Mouse (Mus musculus) kidney, postnatal 10 days (tissue): ENCODE results near the gene Tmem115.

Experiments used
- DNase-seq: peaks from one replicate; pipeline ENCODE4 v3.0.0; 2021; ENCODE audit warnings: mixed read lengths

The Tmem115 gene

GRCm38 (mm10) chr9:107522400-107522711 lies 11.4 kb upstream of the Tmem115 start:
- no peak for DNase-seq

GRCm38 (mm10) chr9:107526198-107527026 lies 7.3 kb upstream of the Tmem115 start:
- DNase-seq = peak; percentile 90

- peak; percentile 60 for DNase-seq
These were observed 860 bp downstream of the Tmem115 start for GRCm38 (mm10) chr9:107534408-107535202.

GRCm38 (mm10) chr9:107538231-107538630 lies 4.5 kb downstream of the Tmem115 start:
- DNase-seq = no peak

GRCm38 (mm10) chr9:107538711-107539110 lies 5.0 kb downstream of the Tmem115 start:
- no peak for DNase-seq

- no peak for DNase-seq
These were observed 6.2 kb downstream of the Tmem115 start for GRCm38 (mm10) chr9:107539940-107540339.

- DNase-seq = no peak
These were observed 6.7 kb downstream of the Tmem115 start for GRCm38 (mm10) chr9:107540420-107540819.

GRCm38 (mm10) chr9:107541005-107541404 lies 7.3 kb downstream of the Tmem115 start:
- no peak for DNase-seq

GRCm38 (mm10) chr9:107541474-107542351 lies 8.0 kb downstream of the Tmem115 start, which contains the start of the genes Cyb561d2 and Nprl2:
Gene Cyb561d2, minus strand, starts transcription at chr9:107542193.
Gene Nprl2, plus strand, starts transcription at chr9:107542226.
- DNase-seq = peak; percentile 96

GRCm38 (mm10) chr9:107542352-107542686 lies 8.6 kb downstream of the Tmem115 start:
- DNase-seq = no peak

- no peak for DNase-seq
These were observed 9.0 kb downstream of the Tmem115 start for GRCm38 (mm10) chr9:107542721-107543120.

GRCm38 (mm10) chr9:107543299-107543698 lies 9.6 kb downstream of the Tmem115 start:
- DNase-seq = no peak

GRCm38 (mm10) chr9:107544196-107544700 lies 10.5 kb downstream of the Tmem115 start:
- DNase-seq = no peak

GRCm38 (mm10) chr9:107544729-107545128 lies 11.0 kb downstream of the Tmem115 start:
- DNase-seq = no peak

GRCm38 (mm10) chr9:107545199-107545598 lies 11.5 kb downstream of the Tmem115 start:
- no peak for DNase-seq

GRCm38 (mm10) chr9:107545602-107546001 lies 11.9 kb downstream of the Tmem115 start:
- peak; percentile 86 for DNase-seq

GRCm38 (mm10) chr9:107547026-107547425 lies 13.3 kb downstream of the Tmem115 start, which contains the start of gene Zmynd10:
Gene Zmynd10, plus strand, starts transcription at chr9:107547298.
- DNase-seq = peak; percentile 96

- no peak for DNase-seq
These were observed 14.2 kb downstream of the Tmem115 start for GRCm38 (mm10) chr9:107547957-107548356.

GRCm38 (mm10) chr9:107548820-107549219 lies 15.1 kb downstream of the Tmem115 start:
- DNase-seq = no peak

- DNase-seq = no peak
These were observed 15.7 kb downstream of the Tmem115 start for GRCm38 (mm10) chr9:107549297-107550074.

- peak; percentile 75 for DNase-seq
These were observed 16.9 kb downstream of the Tmem115 start for GRCm38 (mm10) chr9:107550491-107551116.
